Mouse (Mus musculus) E14TG2a.4 (cell line): ENCODE results near the gene Rab26.

Source experiments
- H3K27me3 ChIP-seq: 2 replicates; pipeline ENCODE4 v1.6.1; 2014; ENCODE audit warnings: low read length, control low read depth; ENCODE audit not compliant: insufficient read depth
- H3K36me3 ChIP-seq: 2 replicates; pipeline ENCODE4 v1.6.1; 2014; ENCODE audit warnings: low read length, control low read depth; ENCODE audit not compliant: insufficient read depth
- H3K4me1 ChIP-seq: replicated peaks from 2 replicates; pipeline ENCODE4 v1.6.1; 2014; ENCODE audit warnings: low read depth, low read length, control low read depth
- H3K4me3 ChIP-seq: replicated peaks from 2 replicates; pipeline ENCODE4 v1.5.1; 2014; ENCODE audit warnings: mild to moderate bottlenecking, low read length
- H3K9me3 ChIP-seq: 2 replicates; pipeline ENCODE4 v1.6.1; 2014; ENCODE audit warnings: low read length, control low read depth
- CTCF ChIP-seq: conservative IDR thresholded peaks from 2 replicates; pipeline ENCODE4 v1.5.1; 2014; ENCODE audit warnings: low read length
- NANOG ChIP-seq: IDR thresholded peaks from 2 replicates; pipeline ENCODE4 v1.6.1; 2014; ENCODE audit warnings: borderline replicate concordance, low read length, mixed read lengths
- POU5F1 ChIP-seq: IDR thresholded peaks from 2 replicates; pipeline ENCODE4 v1.6.1; 2014; ENCODE audit warnings: low read length, borderline replicate concordance

Rab26 gene

DNA sequence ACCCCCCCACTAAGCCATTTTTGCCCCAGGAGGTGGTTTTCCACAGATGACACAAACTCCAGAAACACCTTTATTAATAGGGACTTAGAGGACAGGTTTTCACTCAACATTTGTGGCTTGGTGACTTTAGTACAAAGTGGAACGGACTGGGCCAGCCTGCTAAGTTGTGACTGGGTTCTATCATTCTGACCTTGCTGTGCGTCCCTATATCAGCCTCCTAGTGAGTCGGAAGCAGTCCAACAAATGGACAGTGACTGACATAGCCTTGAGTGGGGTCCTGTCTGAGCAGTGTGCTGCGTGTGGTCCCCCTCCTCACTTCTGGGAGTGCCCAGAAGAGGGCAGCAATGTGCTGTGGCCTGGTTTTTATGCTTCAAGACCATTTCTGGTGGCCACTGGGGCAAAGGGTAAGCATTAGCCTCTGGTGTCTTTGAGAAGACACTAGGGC lies 5.0 kb downstream of the Rab26 start:
- H3K36me3 ChIP-seq = peaks cover 60% of the 10 kb centered on the region
- no peak for TF ChIP-seq NANOG
- TF ChIP-seq CTCF = peak; percentile 50
- TF ChIP-seq POU5F1 = no peak

DNA sequence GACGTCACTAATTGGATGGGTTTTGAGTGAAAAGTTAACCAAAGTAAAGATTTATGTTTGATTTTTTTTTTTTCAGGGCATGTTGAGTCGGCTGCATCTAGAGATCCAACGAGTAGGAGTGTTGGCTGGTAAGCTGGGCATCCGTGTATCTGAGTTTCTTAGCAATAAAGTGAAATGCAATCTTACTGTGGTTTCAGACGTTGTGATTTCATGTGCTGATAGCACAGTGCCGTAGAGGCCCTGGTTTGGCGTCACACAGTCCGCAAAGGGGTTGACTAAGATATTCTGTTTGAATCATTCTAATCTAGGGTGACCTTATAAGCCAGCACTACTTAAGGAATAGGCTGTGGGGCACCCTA lies 5.5 kb downstream of the Rab26 start:
- peak overlapping the region; percentile 96 for H3K4me3 ChIP-seq
- H3K36me3 ChIP-seq = peaks cover 60% of the 10 kb centered on the region
- TF ChIP-seq NANOG = no peak
- TF ChIP-seq CTCF = no peak
- no peak for TF ChIP-seq POU5F1
- peaks cover 66% of the 10 kb centered on the region for H3K4me1 ChIP-seq
- no peaks in the 10 kb centered on the region for H3K27me3 ChIP-seq
- no peaks in the 10 kb centered on the region for H3K9me3 ChIP-seq

More for the DNA sequence above, 5.0 kb downstream of the Rab26 start:
- Histone ChIP-seq H3K27me3 (no peaks in the 10 kb centered on the region), H3K4me3 (peak overlapping the region; percentile 96), H3K4me1 (peaks cover 70% of the 10 kb centered on the region), H3K9me3 (no peaks in the 10 kb centered on the region)

DNA sequence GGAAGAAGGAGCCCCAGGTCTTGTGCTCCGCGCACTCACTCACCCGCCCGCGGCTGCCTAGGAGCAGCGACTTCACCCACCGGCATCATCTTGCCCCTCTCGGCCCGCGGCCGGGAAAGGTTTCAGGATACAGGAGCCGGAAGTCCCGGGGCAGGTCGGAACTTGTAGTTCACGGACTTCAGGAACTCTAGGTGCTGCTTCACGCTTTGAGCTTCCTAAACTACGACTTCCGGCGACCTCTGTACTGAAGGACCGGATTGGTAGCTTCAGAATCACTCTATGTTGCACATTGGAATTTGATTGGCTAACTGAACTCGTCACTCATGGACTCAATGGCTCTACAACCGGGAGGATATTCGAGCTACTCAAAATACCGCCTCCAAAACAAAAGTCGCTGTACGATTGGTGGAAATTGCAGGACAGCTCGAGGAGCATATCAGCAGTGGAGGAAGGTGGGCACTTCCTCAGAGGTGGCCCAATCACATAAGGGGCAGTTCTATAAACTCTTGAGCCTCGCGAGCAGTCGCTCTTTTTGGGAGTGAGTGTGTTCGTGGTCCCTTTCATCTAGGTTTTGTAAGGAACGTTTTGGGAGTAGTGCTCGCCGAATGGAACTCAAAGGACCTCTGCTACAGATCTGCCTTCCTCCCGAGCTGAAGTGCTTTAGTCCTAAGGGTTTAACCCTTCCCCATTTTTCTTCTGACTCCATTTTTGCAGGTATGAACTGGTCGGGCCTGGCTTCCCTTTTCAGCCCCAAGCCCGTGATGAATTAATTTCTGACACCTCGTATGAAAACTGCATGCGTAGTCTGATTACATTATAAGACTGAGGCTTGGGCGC lies 6.1 kb downstream of the Rab26 start, which contains the start of gene Traf7:
TSS of gene Traf7 (minus strand) at position 216 of the 837 bp plus-strand sequence.
- no peak for TF ChIP-seq POU5F1
- TF ChIP-seq NANOG = peak; percentile 19; the same call in 1 of the 2 replicates
- peaks cover 64% of the 10 kb centered on the region for H3K4me1 ChIP-seq
- H3K9me3 ChIP-seq = no peaks in the 10 kb centered on the region
- H3K4me3 ChIP-seq = peak within 1 kb of the TSS; percentile 99
- no peaks in the 10 kb centered on the region for H3K27me3 ChIP-seq
- peaks cover 65% of the 10 kb centered on the region for H3K36me3 ChIP-seq

DNA sequence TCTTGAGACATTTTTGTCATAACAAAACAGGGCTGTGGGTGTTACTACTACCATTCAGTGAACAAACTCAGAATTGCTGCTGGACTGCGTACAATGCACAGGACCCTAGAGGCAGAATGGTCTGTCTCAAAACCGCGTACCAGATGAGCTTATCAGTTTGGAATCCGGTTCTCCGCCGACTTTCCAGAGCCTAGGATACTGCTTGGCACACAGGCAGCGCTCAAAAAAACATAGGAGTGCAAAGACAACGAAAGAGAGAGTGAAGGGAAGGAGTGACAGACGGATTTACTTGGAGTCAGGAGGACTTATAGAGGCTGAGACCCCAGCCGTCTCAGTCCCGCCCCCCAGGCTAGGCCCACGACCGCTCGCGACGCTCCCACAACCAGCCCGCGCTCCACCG lies 6.7 kb downstream of the Rab26 start:
- Histone ChIP-seq H3K9me3 (no peaks in the 10 kb centered on the region), H3K27me3 (no peaks in the 10 kb centered on the region)
- no peak for TF ChIP-seq POU5F1
- no peak for TF ChIP-seq CTCF
- TF ChIP-seq NANOG = no peak

DNA sequence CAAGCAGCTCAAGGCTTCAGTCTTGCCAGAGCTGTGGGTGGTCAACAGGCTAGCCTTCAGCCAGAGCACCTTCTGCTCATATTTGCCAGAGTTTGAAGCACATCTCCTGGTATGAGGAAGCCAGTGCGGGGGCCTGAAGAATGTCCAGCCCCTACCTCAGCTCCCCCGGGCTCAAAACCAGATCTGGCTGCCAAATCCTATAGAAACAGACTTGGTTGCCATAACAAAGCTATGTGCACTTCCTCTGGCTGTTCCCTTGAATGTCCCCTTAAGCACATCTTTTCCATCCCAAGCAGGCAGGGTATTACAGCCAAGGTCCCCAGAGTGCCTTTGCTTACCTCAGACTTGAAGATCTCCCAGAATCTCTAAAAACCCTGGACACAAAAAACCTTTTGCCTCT lies 9.3 kb downstream of the Rab26 start:
- TF ChIP-seq POU5F1 (no peak), NANOG (no peak), CTCF (no peak)
- H3K9me3 ChIP-seq = no peaks in the 10 kb centered on the region
- H3K36me3 ChIP-seq = peaks cover 71% of the 10 kb centered on the region
- H3K27me3 ChIP-seq = no peaks in the 10 kb centered on the region
- 0 out of 2 replicates have a peak overlapping the region, but pooled peaks have one; percentile 17 for H3K4me3 ChIP-seq
- H3K4me1 ChIP-seq = peaks cover 44% of the 10 kb centered on the region

More for the DNA sequence above, 6.7 kb downstream of the Rab26 start:
- Histone ChIP-seq H3K4me3 (peak overlapping the region; percentile 99), H3K36me3 (peaks cover 68% of the 10 kb centered on the region), H3K4me1 (peaks cover 57% of the 10 kb centered on the region)

DNA sequence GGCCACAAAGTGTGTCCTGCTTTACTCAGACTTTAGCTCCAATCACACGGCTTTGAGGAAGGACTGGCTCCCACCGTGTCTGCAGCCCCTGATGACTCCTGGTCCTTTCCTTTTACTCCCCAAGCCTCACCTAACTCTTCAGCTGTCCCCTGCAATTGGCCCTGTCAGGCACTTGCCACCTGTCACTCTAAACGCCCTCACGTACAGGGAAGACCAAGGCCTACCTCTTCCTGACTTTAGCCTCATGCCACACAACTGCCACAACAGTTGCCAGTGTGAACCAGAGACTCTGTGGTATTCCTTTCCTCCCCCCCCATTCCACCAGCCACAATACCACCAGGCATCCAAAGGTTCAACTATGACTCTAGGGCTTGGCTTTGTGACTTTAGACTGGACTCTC lies 13.6 kb downstream of the Rab26 start:
- Histone ChIP-seq H3K4me3 (no peak overlapping the region), H3K9me3 (no peaks in the 10 kb centered on the region), H3K27me3 (no peaks in the 10 kb centered on the region), H3K4me1 (peaks cover 39% of the 10 kb centered on the region), H3K36me3 (peaks cover 87% of the 10 kb centered on the region)
- TF ChIP-seq POU5F1 (no peak), CTCF (no peak), NANOG (no peak)

DNA sequence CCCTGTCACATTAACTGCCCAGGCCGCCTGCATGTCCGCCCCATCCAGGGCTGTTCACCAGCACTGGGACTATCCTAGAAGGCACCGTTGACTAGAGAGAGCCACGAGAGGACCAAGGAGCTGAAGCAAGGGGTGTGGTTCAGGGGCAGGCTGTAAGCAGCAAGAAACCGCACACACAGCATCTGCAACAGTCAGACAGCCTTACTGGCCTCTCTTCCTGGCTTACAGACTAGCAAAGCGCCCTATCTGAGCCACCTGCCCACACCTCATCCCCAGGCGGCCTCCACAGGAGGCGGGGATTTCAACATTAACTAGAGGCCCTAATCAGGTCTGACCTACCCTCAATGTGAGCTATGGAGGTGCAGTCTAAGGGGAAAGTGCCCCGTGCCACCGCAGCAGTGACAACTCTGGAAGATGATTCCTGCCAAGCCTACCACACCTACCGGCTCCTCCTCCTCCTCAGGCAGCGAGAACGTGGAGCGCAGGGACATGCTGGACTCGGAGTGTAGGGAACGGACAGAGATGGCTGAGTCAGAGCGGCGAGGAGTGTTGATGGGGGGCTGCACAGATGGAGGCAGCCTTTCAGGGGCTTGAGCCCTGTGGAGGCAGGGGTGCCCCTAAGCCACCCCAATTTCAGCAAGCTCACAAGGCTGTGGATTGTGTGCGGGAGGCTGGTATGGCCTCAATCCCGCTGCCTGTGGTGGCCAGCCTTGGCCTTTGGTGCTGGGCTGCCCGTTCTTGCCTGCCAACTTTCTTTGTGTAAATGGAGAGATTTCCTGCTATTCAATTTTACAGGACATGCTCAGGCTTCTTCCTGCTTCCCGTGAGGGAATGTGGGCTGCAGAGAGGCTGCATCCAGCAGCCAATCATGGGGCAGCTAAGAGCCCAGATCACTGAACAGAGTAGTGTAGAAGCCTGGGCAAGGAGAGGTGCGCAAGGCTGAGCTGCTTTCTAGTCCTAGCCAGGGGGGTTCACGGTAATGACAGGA lies 19.4 kb downstream of the Rab26 start:
- no peak for TF ChIP-seq POU5F1
- peak overlapping the region; percentile 45 for H3K4me3 ChIP-seq
- peaks cover 42% of the 10 kb centered on the region for H3K4me1 ChIP-seq
- H3K9me3 ChIP-seq = no peaks in the 10 kb centered on the region
- H3K36me3 ChIP-seq = peaks cover 98% of the 10 kb centered on the region
- no peaks in the 10 kb centered on the region for H3K27me3 ChIP-seq

DNA sequence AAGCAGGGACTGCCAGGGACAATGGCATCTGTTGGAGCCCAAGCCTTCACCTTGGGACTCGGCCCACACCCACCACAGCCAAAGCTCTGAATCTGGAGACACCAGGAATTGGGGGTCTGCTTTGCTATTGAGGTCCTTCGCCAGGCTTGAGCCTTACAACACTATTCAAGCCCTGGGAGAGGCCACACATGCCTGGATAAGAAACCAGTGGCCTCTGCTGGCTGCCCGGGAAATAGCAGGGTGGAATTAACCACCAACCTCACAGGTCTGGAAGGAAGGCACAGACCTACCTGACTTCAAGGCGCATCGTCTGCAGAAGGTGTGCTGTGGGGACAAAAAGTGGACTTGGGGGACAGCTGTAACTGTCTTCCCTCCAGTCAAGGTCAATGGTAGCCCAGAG lies 20.4 kb downstream of the Rab26 start:
- TF ChIP-seq NANOG (no peak), POU5F1 (no peak), CTCF (peak; percentile 73)
- H3K36me3 ChIP-seq = peaks cover 98% of the 10 kb centered on the region
- H3K9me3 ChIP-seq = no peaks in the 10 kb centered on the region
- H3K4me1 ChIP-seq = peaks cover 46% of the 10 kb centered on the region
- H3K27me3 ChIP-seq = no peaks in the 10 kb centered on the region
- H3K4me3 ChIP-seq = 0 out of 2 replicates have a peak overlapping the region, but pooled peaks have one; percentile 45
